Mouse (Mus musculus): ENCODE results near the gene Alk.

Gene Alk

GRCm38 (mm10) chr17:72023323-72023722 lies 581.1 kb downstream of the Alk start:
- DNase-seq (ENCODE audit: low spot score in 2 of 2): no peak

GRCm38 (mm10) chr17:72021733-72022669 lies 582.4 kb downstream of the Alk start:
- no peak for DNase-seq (ENCODE audit: low spot score in 2 of 2)

- DNase-seq (ENCODE audit: low spot score in 2 of 2): no peak
Measured at GRCm38 (mm10) chr17:72017329-72017728, 587.1 kb downstream of the Alk start.

GRCm38 (mm10) chr17:72015253-72015652 lies 589.2 kb downstream of the Alk start:
- DNase-seq (ENCODE audit: low spot score in 2 of 2): no peak

GRCm38 (mm10) chr17:72012775-72013174 lies 591.7 kb downstream of the Alk start:
- no peak for DNase-seq (ENCODE audit: low spot score in 2 of 2)

- DNase-seq (ENCODE audit: low spot score in 2 of 2): no peak
Measured at GRCm38 (mm10) chr17:72009836-72010235, 594.6 kb downstream of the Alk start.

GRCm38 (mm10) chr17:72008389-72008788 lies 596.0 kb downstream of the Alk start:
- no peak for DNase-seq (ENCODE audit: low spot score in 2 of 2)

GRCm38 (mm10) chr17:72005365-72005764 lies 599.1 kb downstream of the Alk start:
- no peak for DNase-seq (ENCODE audit: low spot score in 2 of 2)

GRCm38 (mm10) chr17:71999527-72000482 lies 604.6 kb downstream of the Alk start:
- DNase-seq (ENCODE audit: low spot score in 2 of 2): no peak

GRCm38 (mm10) chr17:71997680-71998079 lies 606.7 kb downstream of the Alk start:
- no peak for DNase-seq (ENCODE audit: low spot score in 2 of 2)

- no peak for DNase-seq (ENCODE audit: low spot score in 2 of 2)
Measured at GRCm38 (mm10) chr17:71995539-71995938, 608.9 kb downstream of the Alk start.

- DNase-seq (ENCODE audit: low spot score in 2 of 2): no peak
Measured at GRCm38 (mm10) chr17:71994144-71994543, 610.3 kb downstream of the Alk start.

GRCm38 (mm10) chr17:71993011-71993410 lies 611.4 kb downstream of the Alk start:
- no peak for DNase-seq (ENCODE audit: low spot score in 2 of 2)

- DNase-seq (ENCODE audit: low spot score in 2 of 2): no peak
Measured at GRCm38 (mm10) chr17:71991260-71991659, 613.2 kb downstream of the Alk start.

- no peak for DNase-seq (ENCODE audit: low spot score in 2 of 2)
Measured at GRCm38 (mm10) chr17:71990176-71990720, 614.2 kb downstream of the Alk start.

GRCm38 (mm10) chr17:71988736-71989569 lies 615.5 kb downstream of the Alk start:
- DNase-seq (ENCODE audit: low spot score in 2 of 2): no peak

GRCm38 (mm10) chr17:71986998-71987397 lies 617.4 kb downstream of the Alk start:
- no peak for DNase-seq (ENCODE audit: low spot score in 2 of 2)

- peak; percentile 6 to 18 for DNase-seq (ENCODE audit: low spot score in 2 of 2)
Measured at GRCm38 (mm10) chr17:71986456-71986855, 618.0 kb downstream of the Alk start.

GRCm38 (mm10) chr17:71981177-71981576 lies 623.2 kb downstream of the Alk start:
- no peak for DNase-seq (ENCODE audit: low spot score in 2 of 2)

- DNase-seq (ENCODE audit: low spot score in 2 of 2): no peak
Measured at GRCm38 (mm10) chr17:71980518-71981145, 623.8 kb downstream of the Alk start.

GRCm38 (mm10) chr17:71979137-71979536 lies 625.3 kb downstream of the Alk start:
- no peak for DNase-seq (ENCODE audit: low spot score in 2 of 2)
